ENCODE assay signal across 9 mouse cellular contexts in the genomic region with DNA sequence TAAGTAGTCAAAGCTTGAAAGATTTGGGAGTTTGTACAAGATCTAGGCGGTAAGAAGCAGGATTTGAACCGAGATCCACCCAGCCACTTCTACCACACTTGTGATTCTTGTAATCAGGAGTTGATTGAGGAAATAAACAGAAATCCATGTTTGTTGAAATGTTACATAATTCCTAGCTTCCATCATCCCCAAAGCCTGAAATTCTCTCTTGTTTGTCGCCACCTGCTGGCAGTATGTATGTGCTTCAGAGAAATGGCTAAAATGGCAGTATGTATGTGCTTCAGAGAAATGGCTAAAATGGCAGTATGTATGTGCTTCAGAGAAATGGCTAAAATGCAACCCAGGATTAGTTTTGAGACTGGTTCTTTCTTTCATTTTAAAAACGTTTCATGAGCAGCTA.
DNase-seq lines count a peak whose midpoint lies in the region; ATAC-seq and TF ChIP-seq lines count a peak whose summit lies in the region.
"Had no signal": no experiment of that assay in that cellular context is flagged by ENCODE, and none has a peak within 500 bp of the region (broad histone marks: within the 10 kb centered on the region; RNA-seq: fewer than 3 reads in every experiment).

No protein-coding gene starts in this region.

- H3K36me3 ChIP-seq in midbrain, embryonic 14.5 days (ENCODE audit: control insufficient read depth, insufficient read depth, low read length), result no peaks in the 10 kb centered on the region
- H3K36me3 ChIP-seq in midbrain, embryonic 10.5 days, result no peaks in the 10 kb centered on the region
- H3K36me3 ChIP-seq in embryonic facial prominence, embryonic 11.5 days (replicated peaks; ENCODE audit: control insufficient read depth, insufficient read depth, low read depth, low read length), result no peaks in the 10 kb centered on the region
- H3K36me3 ChIP-seq: hindbrain, embryonic 15.5 days had no signal

- DNase-seq in embryo, embryonic 10 days (ENCODE audit: low spot score), result peak; percentile 76
- no peak for DNase-seq in embryo, embryonic 9.5 days (ENCODE audit: extremely low spot score)
- peak; percentile 69 for DNase-seq in midbrain, embryonic 14.5 days
- DNase-seq in midbrain, embryonic 10.5 days (ENCODE audit: low spot score), result no peak
- DNase-seq in T-cell, adult 2 months (ENCODE audit: low spot score), result peak; percentile 10
- DNase-seq in embryonic facial prominence, embryonic 11.5 days (ENCODE audit: low spot score), result peak; percentile 65
- DNase-seq in layer of hippocampus, adult 2 months (ENCODE audit: low spot score in 2 of 2), result peak in 1 of 2 experiments; percentile 50
- DNase-seq in right cerebral cortex, postnatal 14 days, result peak; percentile 60

- TF ChIP-seq CTCF in layer of hippocampus, adult 2 months (conservative IDR thresholded peaks at IDR 0.05), result peak; percentile 87

- no peak for ATAC-seq in midbrain, embryonic 14.5 days (ENCODE audit: low FRiP score, low TSS enrichment)
- no peak for ATAC-seq in embryonic facial prominence, embryonic 11.5 days (replicated peaks; ENCODE audit: insufficient number of reproducible peaks, low FRiP score, low TSS enrichment, low read depth)

- no peak overlapping the region for H3K9ac ChIP-seq in midbrain, embryonic 14.5 days (replicated peaks; ENCODE audit: low read length)
- H3K9ac ChIP-seq in embryonic facial prominence, embryonic 11.5 days (replicated peaks; ENCODE audit: low read length), result no peak overlapping the region
- H3K9ac ChIP-seq: hindbrain, embryonic 15.5 days had no signal

- H3K4me1 ChIP-seq in midbrain, embryonic 14.5 days (ENCODE audit: control insufficient read depth, insufficient read depth, low read length), result no peaks in the 10 kb centered on the region
- no peaks in the 10 kb centered on the region for H3K4me1 ChIP-seq in midbrain, embryonic 10.5 days
- H3K4me1 ChIP-seq in embryonic facial prominence, embryonic 11.5 days (ENCODE audit: control insufficient read depth, insufficient read depth, low read length), result no peaks in the 10 kb centered on the region
- H3K4me1 ChIP-seq: hindbrain, embryonic 15.5 days had no signal

- H3K27me3 ChIP-seq in midbrain, embryonic 14.5 days (ENCODE audit: control insufficient read depth, insufficient read depth, low read length), result no peaks in the 10 kb centered on the region
- no peaks in the 10 kb centered on the region for H3K27me3 ChIP-seq in midbrain, embryonic 10.5 days (ENCODE audit: low read depth, poor library complexity, severe bottlenecking)
- H3K27me3 ChIP-seq in embryonic facial prominence, embryonic 11.5 days (ENCODE audit: control insufficient read depth, insufficient read depth, low read length), result no peaks in the 10 kb centered on the region
- H3K27me3 ChIP-seq: hindbrain, embryonic 15.5 days had no signal

- H3K4me2 ChIP-seq in midbrain, embryonic 14.5 days (ENCODE audit: low read length), result no peak overlapping the region
- no peak overlapping the region for H3K4me2 ChIP-seq in embryonic facial prominence, embryonic 11.5 days (ENCODE audit: low read depth, low read length)
- H3K4me2 ChIP-seq: hindbrain, embryonic 15.5 days had no signal

- 40% methylated on average over 4 of the region's 4 CpGs for WGBS in midbrain, embryonic 14.5 days
- WGBS in midbrain, embryonic 10.5 days, result 42% methylated on average over 4 of the region's 4 CpGs
- 45% methylated on average over 4 of the region's 4 CpGs for whole genome bisulfite sequencing in embryonic facial prominence, embryonic 11.5 days

- no peaks in the 10 kb centered on the region for H3K9me3 ChIP-seq in midbrain, embryonic 14.5 days (ENCODE audit: control insufficient read depth, low read length)
- no peaks in the 10 kb centered on the region for H3K9me3 ChIP-seq in midbrain, embryonic 10.5 days (replicated peaks)
- H3K9me3 ChIP-seq in embryonic facial prominence, embryonic 11.5 days (replicated peaks; ENCODE audit: control insufficient read depth, low read length), result no peaks in the 10 kb centered on the region
- H3K9me3 ChIP-seq: hindbrain, embryonic 15.5 days had no signal

- H3K27ac ChIP-seq in midbrain, embryonic 14.5 days (replicated peaks; ENCODE audit: low read depth, low read length), result no peak overlapping the region
- H3K27ac ChIP-seq in midbrain, embryonic 10.5 days (replicated peaks), result no peak overlapping the region
- H3K27ac ChIP-seq in embryonic facial prominence, embryonic 11.5 days (replicated peaks; ENCODE audit: low read depth, low read length), result no peak overlapping the region
- H3K27ac ChIP-seq in layer of hippocampus, adult 2 months, result no peak overlapping the region
- H3K27ac ChIP-seq: hindbrain, embryonic 15.5 days had no signal

- no peak overlapping the region for H3K4me3 ChIP-seq in midbrain, embryonic 14.5 days (replicated peaks; ENCODE audit: low read depth, low read length)
- no peak overlapping the region for H3K4me3 ChIP-seq in midbrain, embryonic 10.5 days
- H3K4me3 ChIP-seq in embryonic facial prominence, embryonic 11.5 days (ENCODE audit: low read depth, low read length), result no peak overlapping the region
- H3K4me3 ChIP-seq in layer of hippocampus, adult 2 months, result no peak overlapping the region
- H3K4me3 ChIP-seq: hindbrain, embryonic 15.5 days had no signal

Comparison
In these comparisons a context has a peak if more than half of its experiments do, and no peak if none do; other contexts are left out.
1. DNase-seq: peak in embryo, embryonic 10 days (single experiment), midbrain, embryonic 14.5 days (single experiment), T-cell, adult 2 months (single experiment), embryonic facial prominence, embryonic 11.5 days (single experiment) and right cerebral cortex, postnatal 14 days (single experiment); none in embryo, embryonic 9.5 days (single experiment) and midbrain, embryonic 10.5 days (single experiment).